Mouse (Mus musculus): ENCODE data around the gene Aifm1. TPM values are rescaled to one million over a fixed set of nuclear protein-coding genes. Genes with fewer than 3 reads are reported as not detected.
A peak's percentile ranks its signal among the peaks of the same experiment; 100 is the strongest.
"Not testable (repeated sequence)": the region's sequence is repeated elsewhere in the genome, so short reads cannot be mapped to it uniquely, and the experiment has no call there.

Gene Aifm1
- total and polyA plus RNA-seq, 3 experiments: 7.0 to 71.4 (median 48.8) TPM

GRCm38 (mm10) chrX:48444677-48445076 is 68.7 kb downstream of the Aifm1 start:
- TF ChIP-seq GATA2 (IDR thresholded peaks at IDR 0.05; ENCODE audit: borderline replicate concordance, low read depth, low read length) (no peak), TAL1 (conservative IDR thresholded peaks at IDR 0.05; ENCODE audit: low read depth, low read length) (no peak), GATA1 (IDR thresholded peaks at IDR 0.05; ENCODE audit: borderline replicate concordance, low read length) (no peak), POLR2AphosphoS5 (IDR thresholded peaks at IDR 0.05; ENCODE audit: insufficient replicate concordance, low read depth, low read length) (no peak), CTCF (IDR thresholded peaks at IDR 0.05; ENCODE audit: low read depth, low read length) (no peak)
- Histone ChIP-seq H3K4me3 (ENCODE audit: low read depth, low read length) (no peak overlapping the region), H3K4me1 (ENCODE audit: insufficient read depth, low read depth, low read length) (peaks cover 59% of the 10 kb centered on the region), H3K9me3 (replicated peaks) (no peaks in the 10 kb centered on the region), H3K36me3 (replicated peaks) (peaks cover 34% of the 10 kb centered on the region), H3K27me3 (ENCODE audit: insufficient read depth, low read length) (no peaks in the 10 kb centered on the region)
- ATAC-seq (ENCODE audit: extremely low read depth, insufficient number of reproducible peaks, low FRiP score, poor library complexity, severe bottlenecking): peak; percentile 22; the same call in 1 of the 2 replicates
- no peak for DNase-seq (ENCODE audit: low spot score)

GRCm38 (mm10) chrX:48441954-48442353 is 71.4 kb downstream of the Aifm1 start:
- Histone ChIP-seq H3K36me3 (replicated peaks) (peaks cover 23% of the 10 kb centered on the region), H3K9me3 (replicated peaks) (no peaks in the 10 kb centered on the region), H3K27me3 (ENCODE audit: insufficient read depth, low read length) (no peaks in the 10 kb centered on the region), H3K4me1 (ENCODE audit: insufficient read depth, low read depth, low read length) (peaks cover 62% of the 10 kb centered on the region), H3K4me3 (ENCODE audit: low read depth, low read length) (no peak overlapping the region)
- no peak for DNase-seq (ENCODE audit: low spot score)
- TF ChIP-seq CTCF (IDR thresholded peaks at IDR 0.05; ENCODE audit: low read depth, low read length): no peak
- no peak for TF ChIP-seq TAL1 (conservative IDR thresholded peaks at IDR 0.05; ENCODE audit: low read depth, low read length)
- no peak for TF ChIP-seq GATA1 (IDR thresholded peaks at IDR 0.05; ENCODE audit: borderline replicate concordance, low read length)
- no peak for TF ChIP-seq POLR2AphosphoS5 (IDR thresholded peaks at IDR 0.05; ENCODE audit: insufficient replicate concordance, low read depth, low read length)
- no peak for ATAC-seq (ENCODE audit: extremely low read depth, insufficient number of reproducible peaks, low FRiP score, poor library complexity, severe bottlenecking)

GRCm38 (mm10) chrX:48441548-48441947 is 71.8 kb downstream of the Aifm1 start:
- ATAC-seq (ENCODE audit: extremely low read depth, insufficient number of reproducible peaks, low FRiP score, poor library complexity, severe bottlenecking): no peak
- Histone ChIP-seq H3K36me3 (replicated peaks) (peaks cover 24% of the 10 kb centered on the region), H3K4me3 (ENCODE audit: low read depth, low read length) (no peak overlapping the region), H3K4me1 (ENCODE audit: insufficient read depth, low read depth, low read length) (peaks cover 65% of the 10 kb centered on the region), H3K27me3 (ENCODE audit: insufficient read depth, low read length) (no peaks in the 10 kb centered on the region), H3K9me3 (replicated peaks) (no peaks in the 10 kb centered on the region)
- DNase-seq (ENCODE audit: low spot score): no peak
- TF ChIP-seq CTCF (IDR thresholded peaks at IDR 0.05; ENCODE audit: low read depth, low read length) (no peak), GATA2 (IDR thresholded peaks at IDR 0.05; ENCODE audit: borderline replicate concordance, low read depth, low read length) (no peak), TAL1 (conservative IDR thresholded peaks at IDR 0.05; ENCODE audit: low read depth, low read length) (no peak), POLR2AphosphoS5 (IDR thresholded peaks at IDR 0.05; ENCODE audit: insufficient replicate concordance, low read depth, low read length) (no peak), GATA1 (IDR thresholded peaks at IDR 0.05; ENCODE audit: borderline replicate concordance, low read length) (no peak)

GRCm38 (mm10) chrX:48439036-48439435 is 74.3 kb downstream of the Aifm1 start:
- TF ChIP-seq GATA2 (IDR thresholded peaks at IDR 0.05; ENCODE audit: borderline replicate concordance, low read depth, low read length): no peak
- no peak for TF ChIP-seq CTCF (IDR thresholded peaks at IDR 0.05; ENCODE audit: low read depth, low read length)
- TF ChIP-seq POLR2AphosphoS5 (IDR thresholded peaks at IDR 0.05; ENCODE audit: insufficient replicate concordance, low read depth, low read length): no peak
- no peak for TF ChIP-seq TAL1 (conservative IDR thresholded peaks at IDR 0.05; ENCODE audit: low read depth, low read length)
- H3K4me1 ChIP-seq (ENCODE audit: insufficient read depth, low read depth, low read length): peaks cover 75% of the 10 kb centered on the region
- ATAC-seq (ENCODE audit: extremely low read depth, insufficient number of reproducible peaks, low FRiP score, poor library complexity, severe bottlenecking) (peak; percentile 38; the same call in 1 of the 2 replicates), DNase-seq (ENCODE audit: low spot score) (no peak)
- peaks cover 29% of the 10 kb centered on the region for H3K36me3 ChIP-seq (replicated peaks)
- no peaks in the 10 kb centered on the region for H3K27me3 ChIP-seq (ENCODE audit: insufficient read depth, low read length)
- peak overlapping the region; percentile 60; the same call in 1 of the 2 replicates for H3K4me3 ChIP-seq (ENCODE audit: low read depth, low read length)
- no peaks in the 10 kb centered on the region for H3K9me3 ChIP-seq (replicated peaks)

DNA sequence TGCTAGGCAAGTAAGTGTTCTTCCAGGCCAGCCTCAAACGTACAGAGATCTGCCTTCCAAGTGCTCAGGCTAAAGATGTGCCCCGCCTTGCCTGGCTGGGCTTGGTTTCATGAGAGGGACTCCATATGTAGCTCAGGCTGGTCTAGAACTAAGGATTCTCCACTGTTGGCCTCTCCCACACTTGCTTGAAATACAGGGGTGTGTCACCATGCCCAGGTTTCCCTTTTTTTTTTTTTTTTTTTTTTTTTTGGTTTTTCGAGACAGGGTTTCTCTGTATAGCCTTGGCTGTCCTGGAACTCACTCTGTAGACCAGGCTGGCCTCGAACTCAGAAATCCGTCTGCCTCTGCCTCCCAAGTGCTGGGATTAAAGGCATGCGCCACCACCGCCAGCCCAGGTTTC is 77.3 kb downstream of the Aifm1 start:
- peaks cover 38% of the 10 kb centered on the region for H3K36me3 ChIP-seq (replicated peaks)
- H3K9me3 ChIP-seq (replicated peaks); DNase-seq (ENCODE audit: low spot score); H3K27me3 ChIP-seq (ENCODE audit: insufficient read depth, low read length); ATAC-seq (ENCODE audit: extremely low read depth, insufficient number of reproducible peaks, low FRiP score, poor library complexity, severe bottlenecking): not testable (repeated sequence)
- peaks cover 82% of the 10 kb centered on the region for H3K4me1 ChIP-seq (ENCODE audit: insufficient read depth, low read depth, low read length)
- H3K4me3 ChIP-seq (ENCODE audit: low read depth, low read length): peak overlapping the region; percentile 6; the same call in 1 of the 2 replicates

- DNase-seq (ENCODE audit: low spot score) (no peak), ATAC-seq (ENCODE audit: extremely low read depth, insufficient number of reproducible peaks, low FRiP score, poor library complexity, severe bottlenecking) (peak; percentile 40)
These were observed 77.9 kb downstream of the Aifm1 start for GRCm38 (mm10) chrX:48435477-48435900.

DNA sequence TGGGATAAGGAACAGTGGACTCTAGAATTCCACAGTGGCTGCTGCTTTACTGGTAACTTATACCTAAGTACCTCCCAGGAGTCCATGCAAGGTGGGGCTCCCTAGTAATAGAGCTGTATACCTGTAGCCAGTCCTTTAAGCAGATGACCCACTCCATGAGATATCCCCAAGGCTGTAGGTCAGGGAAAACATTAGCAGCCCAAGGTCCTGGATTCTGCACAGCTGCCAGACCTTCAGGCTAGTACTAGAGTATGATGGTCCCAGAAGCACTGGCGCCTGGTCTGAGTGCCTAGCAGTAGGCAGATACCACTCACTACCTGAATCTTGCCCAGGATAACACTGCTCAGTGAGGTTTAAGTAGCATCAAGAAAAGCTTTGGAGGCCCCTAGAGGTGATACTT is 79.1 kb downstream of the Aifm1 start:
- Histone ChIP-seq H3K4me1 (ENCODE audit: insufficient read depth, low read depth, low read length) (peaks cover 84% of the 10 kb centered on the region), H3K36me3 (replicated peaks) (peaks cover 42% of the 10 kb centered on the region), H3K9me3 (replicated peaks) (no peaks in the 10 kb centered on the region), H3K27me3 (ENCODE audit: insufficient read depth, low read length) (no peaks in the 10 kb centered on the region), H3K4me3 (ENCODE audit: low read depth, low read length) (no peak overlapping the region; the same call in 1 of the 2 replicates)
- TF ChIP-seq POLR2AphosphoS5 (IDR thresholded peaks at IDR 0.05; ENCODE audit: insufficient replicate concordance, low read depth, low read length): no peak
- no peak for TF ChIP-seq TAL1 (conservative IDR thresholded peaks at IDR 0.05; ENCODE audit: low read depth, low read length)
- TF ChIP-seq GATA1 (IDR thresholded peaks at IDR 0.05; ENCODE audit: borderline replicate concordance, low read length): no peak
- no peak for TF ChIP-seq GATA2 (IDR thresholded peaks at IDR 0.05; ENCODE audit: borderline replicate concordance, low read depth, low read length)
- ATAC-seq (ENCODE audit: extremely low read depth, insufficient number of reproducible peaks, low FRiP score, poor library complexity, severe bottlenecking) (no peak), DNase-seq (ENCODE audit: low spot score) (no peak)

More at GRCm38 (mm10) chrX:48435477-48435900, 77.9 kb downstream of the Aifm1 start:
- TF ChIP-seq GATA2 (IDR thresholded peaks at IDR 0.05; ENCODE audit: borderline replicate concordance, low read depth, low read length) (no peak), TAL1 (conservative IDR thresholded peaks at IDR 0.05; ENCODE audit: low read depth, low read length) (no peak), CTCF (IDR thresholded peaks at IDR 0.05; ENCODE audit: low read depth, low read length) (no peak), POLR2AphosphoS5 (IDR thresholded peaks at IDR 0.05; ENCODE audit: insufficient replicate concordance, low read depth, low read length) (no peak), GATA1 (IDR thresholded peaks at IDR 0.05; ENCODE audit: borderline replicate concordance, low read length) (no peak)
- Histone ChIP-seq H3K27me3 (ENCODE audit: insufficient read depth, low read length) (no peaks in the 10 kb centered on the region), H3K36me3 (replicated peaks) (peaks cover 42% of the 10 kb centered on the region), H3K4me1 (ENCODE audit: insufficient read depth, low read depth, low read length) (peaks cover 87% of the 10 kb centered on the region), H3K9me3 (replicated peaks) (no peaks in the 10 kb centered on the region), H3K4me3 (ENCODE audit: low read depth, low read length) (peak overlapping the region; percentile 51; the same call in 1 of the 2 replicates)

Measured in G1E (cell line).